Mouse (Mus musculus) stomach, embryonic 15.5 days (tissue): ENCODE measurements at regions not wholly inside any gene's neighbourhood (a gene's known extent, or its start where the extent isn't known, plus 50 kb on each side); places are given as distances from the start of the nearest gene placed in this dataset.

ENCODE experiments used
- ATAC-seq: fragments of 200-750 bp; cut with Nextera tagmentation; 2 replicates; pipeline ENCODE4 v1.8.0; 2017; ENCODE audit warnings: low read depth, moderate number of reproducible peaks, moderate TSS enrichment; ENCODE audit not compliant: insufficient read depth, low FRiP score
- H3K27ac ChIP-seq: fragments of 300-500 bp; sonication (generic); 2 replicates; pipeline ENCODE4 v1.5.1; 2015; ENCODE audit warnings: mild to moderate bottlenecking, inconsistent platforms
- H3K27me3 ChIP-seq: fragments of 300-500 bp; sonication (generic); replicated peaks from 2 replicates; pipeline ENCODE4 v1.6.1; 2015; ENCODE audit warnings: inconsistent platforms
- H3K36me3 ChIP-seq: fragments of 300-500 bp; sonication (generic); 2 replicates; pipeline ENCODE4 v1.6.1; 2015; ENCODE audit warnings: inconsistent platforms
- H3K4me1 ChIP-seq: fragments of 300-500 bp; sonication (generic); 2 replicates; pipeline ENCODE4 v1.6.1; 2015; ENCODE audit warnings: inconsistent platforms
- H3K4me2 ChIP-seq: fragments of 300-500 bp; sonication (generic); 2 replicates; pipeline ENCODE4 v1.6.1; 2015; ENCODE audit warnings: mild to moderate bottlenecking, inconsistent platforms
- H3K4me3 ChIP-seq: fragments of 300-500 bp; sonication (generic); replicated peaks from 2 replicates; pipeline ENCODE4 v1.5.1; 2015; ENCODE audit warnings: inconsistent platforms
- H3K9ac ChIP-seq: fragments of 300-500 bp; sonication (generic); 2 replicates; pipeline ENCODE4 v1.6.1; 2015; ENCODE audit warnings: inconsistent platforms
- H3K9me3 ChIP-seq: fragments of 300-500 bp; sonication (generic); 2 replicates; pipeline ENCODE4 v1.6.1; 2016; ENCODE audit warnings: inconsistent platforms
- WGBS: fragments of 180-500 bp; shearing (Covaris S2); methylation state at CpG from one replicate; pipeline ENCODE4 v1.1.7; 2015; 5-methylcytosine and 5-hydroxymethylcytosine counted together

- Histone ChIP-seq H3K4me3 (no peak overlapping the region), H3K4me1 (peaks cover 14% of the 10 kb centered on the region), H3K36me3 (no peaks in the 10 kb centered on the region), H3K4me2 (no peak overlapping the region), H3K27ac (no peak overlapping the region), H3K9me3 (no peaks in the 10 kb centered on the region), H3K9ac (no peak overlapping the region), H3K27me3 (0 out of 2 replicates have a peak, but pooled peaks cover 8% of the 10 kb centered on the region)
- 6% methylated on average over 3 of the region's 3 CpGs for WGBS
- peak; percentile 67; the same call in 1 of the 2 replicates for ATAC-seq
Observed at GRCm38 (mm10) chr9:61054427-61054826, 260.1 kb downstream of the Uaca start.

- H3K4me2 ChIP-seq = no peak overlapping the region
- no peak overlapping the region for H3K9ac ChIP-seq
- H3K27me3 ChIP-seq = 0 out of 2 replicates have a peak, but pooled peaks cover 8% of the 10 kb centered on the region
- H3K36me3 ChIP-seq = no peaks in the 10 kb centered on the region
- peaks cover 14% of the 10 kb centered on the region for H3K4me1 ChIP-seq
- ATAC-seq = no peak
- no peak overlapping the region for H3K4me3 ChIP-seq
- no peak overlapping the region for H3K27ac ChIP-seq
- WGBS = 66% methylated on average over 3 of the region's 3 CpGs
- H3K9me3 ChIP-seq = no peaks in the 10 kb centered on the region
Observed at GRCm38 (mm10) chr9:61055392-61055791, 261.1 kb downstream of the Uaca start.

- no peak overlapping the region for H3K27ac ChIP-seq
- no peak overlapping the region for H3K9ac ChIP-seq
- H3K36me3 ChIP-seq = no peaks in the 10 kb centered on the region
- H3K4me2 ChIP-seq = 0 out of 2 replicates have a peak overlapping the region, but pooled peaks have one; percentile 12
- H3K27me3 ChIP-seq = 0 out of 2 replicates have a peak, but pooled peaks cover 8% of the 10 kb centered on the region
- 72% methylated on average over 15 of the region's 15 CpGs for WGBS
- peaks cover 14% of the 10 kb centered on the region for H3K4me1 ChIP-seq
- no peak overlapping the region for H3K4me3 ChIP-seq
- ATAC-seq = no peak
- H3K9me3 ChIP-seq = no peaks in the 10 kb centered on the region
Observed at GRCm38 (mm10) chr9:61055928-61056730, 261.8 kb downstream of the Uaca start.

GRCm38 (mm10) chr9:61056731-61057270, 262.5 kb downstream of the Uaca start:
- no peak; the same call in 1 of the 2 replicates for ATAC-seq
- Histone ChIP-seq H3K27me3 (0 out of 2 replicates have a peak, but pooled peaks cover 8% of the 10 kb centered on the region), H3K4me2 (peak overlapping the region; percentile 12), H3K4me1 (peaks cover 14% of the 10 kb centered on the region), H3K9ac (no peak overlapping the region), H3K27ac (no peak overlapping the region), H3K4me3 (no peak overlapping the region), H3K9me3 (no peaks in the 10 kb centered on the region), H3K36me3 (no peaks in the 10 kb centered on the region)
- 34% methylated on average over 10 of the region's 10 CpGs for WGBS

- H3K9me3 ChIP-seq = no peaks in the 10 kb centered on the region
- no peak overlapping the region for H3K27ac ChIP-seq
- ATAC-seq = no peak
- H3K4me1 ChIP-seq = peaks cover 10% of the 10 kb centered on the region
- H3K36me3 ChIP-seq = no peaks in the 10 kb centered on the region
- H3K4me2 ChIP-seq = no peak overlapping the region
- no peak overlapping the region for H3K9ac ChIP-seq
- H3K27me3 ChIP-seq = 0 out of 2 replicates have a peak, but pooled peaks cover 8% of the 10 kb centered on the region
- H3K4me3 ChIP-seq = no peak overlapping the region
Observed at GRCm38 (mm10) chr9:61059225-61059624, 264.9 kb downstream of the Uaca start.

- Histone ChIP-seq H3K27me3 (0 out of 2 replicates have a peak, but pooled peaks cover 5% of the 10 kb centered on the region), H3K9me3 (no peaks in the 10 kb centered on the region), H3K4me3 (no peak overlapping the region), H3K4me2 (no peak overlapping the region), H3K9ac (no peak overlapping the region), H3K27ac (no peak overlapping the region), H3K36me3 (no peaks in the 10 kb centered on the region), H3K4me1 (peaks cover 10% of the 10 kb centered on the region)
- no peak for ATAC-seq
- 48% methylated on average over 8 of the region's 8 CpGs for WGBS
Observed at GRCm38 (mm10) chr9:61060958-61061357, 266.6 kb downstream of the Uaca start.

GRCm38 (mm10) chr9:61064714-61065305, 270.5 kb downstream of the Uaca start:
- Histone ChIP-seq H3K27ac (no peak overlapping the region), H3K4me1 (no peaks in the 10 kb centered on the region), H3K9ac (no peak overlapping the region), H3K4me2 (no peak overlapping the region), H3K27me3 (no peaks in the 10 kb centered on the region), H3K9me3 (no peaks in the 10 kb centered on the region), H3K36me3 (no peaks in the 10 kb centered on the region), H3K4me3 (no peak overlapping the region)
- WGBS = 42% methylated on average over 8 of the region's 8 CpGs
- ATAC-seq = no peak

GRCm38 (mm10) chr9:61069553-61070314, 275.4 kb downstream of the Uaca start:
- Histone ChIP-seq H3K4me2 (no peak overlapping the region), H3K4me1 (no peaks in the 10 kb centered on the region), H3K27me3 (no peaks in the 10 kb centered on the region), H3K36me3 (no peaks in the 10 kb centered on the region), H3K9ac (no peak overlapping the region), H3K4me3 (no peak overlapping the region), H3K9me3 (no peaks in the 10 kb centered on the region), H3K27ac (no peak overlapping the region)
- no peak for ATAC-seq
- WGBS = 35% methylated on average over 13 of the region's 13 CpGs

GRCm38 (mm10) chr9:61070315-61070707, 276.0 kb downstream of the Uaca start:
- Histone ChIP-seq H3K4me3 (no peak overlapping the region), H3K4me2 (no peak overlapping the region), H3K27ac (no peak overlapping the region), H3K27me3 (no peaks in the 10 kb centered on the region), H3K9me3 (no peaks in the 10 kb centered on the region), H3K4me1 (no peaks in the 10 kb centered on the region), H3K9ac (no peak overlapping the region), H3K36me3 (no peaks in the 10 kb centered on the region)
- ATAC-seq = no peak
- WGBS = 60% methylated on average over 8 of the region's 8 CpGs

GRCm38 (mm10) chr9:61070861-61071260, 276.5 kb downstream of the Uaca start:
- H3K4me2 ChIP-seq = no peak overlapping the region
- H3K9ac ChIP-seq = no peak overlapping the region
- H3K27me3 ChIP-seq = no peaks in the 10 kb centered on the region
- ATAC-seq = no peak
- H3K27ac ChIP-seq = no peak overlapping the region
- WGBS = 51% methylated on average over 9 of the region's 9 CpGs
- H3K4me1 ChIP-seq = no peaks in the 10 kb centered on the region
- H3K9me3 ChIP-seq = no peaks in the 10 kb centered on the region
- H3K4me3 ChIP-seq = no peak overlapping the region
- no peaks in the 10 kb centered on the region for H3K36me3 ChIP-seq

- no peaks in the 10 kb centered on the region for H3K27me3 ChIP-seq
Observed at GRCm38 (mm10) chr9:61073482-61073881, 279.1 kb downstream of the Uaca start.

More at GRCm38 (mm10) chr9:61073482-61073881, 279.1 kb downstream of the Uaca start:
- Histone ChIP-seq H3K4me1 (no peaks in the 10 kb centered on the region), H3K9ac (no peak overlapping the region), H3K4me2 (no peak overlapping the region), H3K4me3 (no peak overlapping the region), H3K27ac (no peak overlapping the region), H3K36me3 (no peaks in the 10 kb centered on the region), H3K9me3 (no peaks in the 10 kb centered on the region)
- ATAC-seq = no peak
- 59% methylated on average over 4 of the region's 4 CpGs for whole genome bisulfite sequencing
